Mouse (Mus musculus): Measurements from ENCODE around the gene Slc16a13.
A peak's percentile ranks its signal among the peaks of the same experiment; 100 is the strongest.

Slc16a13 gene

DNA sequence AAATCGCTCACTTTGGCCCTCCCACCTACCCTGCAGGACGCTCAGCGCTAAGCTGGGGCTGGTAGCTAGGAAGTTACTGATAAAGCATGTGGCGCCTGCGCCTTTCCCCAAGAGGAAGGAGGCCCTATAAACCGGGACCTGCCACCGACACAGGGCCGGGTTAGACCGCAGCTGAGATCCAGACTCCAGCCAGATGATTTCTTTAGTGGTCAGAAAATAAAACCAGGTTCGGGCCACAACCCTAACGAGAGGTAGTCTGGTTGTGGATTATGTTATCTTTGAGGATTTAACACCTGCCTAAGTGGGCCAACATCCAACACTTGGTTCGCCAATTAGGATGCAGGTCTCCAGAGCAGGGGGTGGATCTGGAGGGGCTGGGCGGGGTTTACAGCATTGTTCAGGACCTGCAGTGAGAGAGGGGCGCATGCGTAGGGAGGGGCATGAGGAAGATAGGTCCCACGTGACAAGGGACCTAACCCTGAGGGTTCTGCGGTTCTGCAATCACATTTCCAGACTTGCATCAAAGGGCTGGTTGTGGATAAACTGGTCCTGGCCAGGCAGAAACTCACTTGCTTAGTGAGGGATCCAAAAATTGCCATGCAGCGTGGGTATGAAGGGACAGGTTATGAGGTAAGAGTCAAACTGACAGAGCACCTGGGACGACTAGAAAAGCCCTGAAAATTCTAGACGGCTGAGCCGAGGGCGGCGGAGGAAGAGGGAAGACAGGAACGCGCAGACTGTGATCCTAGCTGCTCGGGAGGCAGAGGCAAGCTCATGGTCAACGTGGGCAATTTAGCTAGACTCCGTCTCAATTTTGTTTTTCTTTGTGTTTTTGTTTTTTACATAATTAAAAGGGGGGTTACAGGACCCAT is at the start of gene Slc16a13:
TSS of gene Slc16a13 (minus strand) at position 334 of the 872 bp plus-strand sequence.
- peak; percentile 94 to 97 for DNase-seq

DNA sequence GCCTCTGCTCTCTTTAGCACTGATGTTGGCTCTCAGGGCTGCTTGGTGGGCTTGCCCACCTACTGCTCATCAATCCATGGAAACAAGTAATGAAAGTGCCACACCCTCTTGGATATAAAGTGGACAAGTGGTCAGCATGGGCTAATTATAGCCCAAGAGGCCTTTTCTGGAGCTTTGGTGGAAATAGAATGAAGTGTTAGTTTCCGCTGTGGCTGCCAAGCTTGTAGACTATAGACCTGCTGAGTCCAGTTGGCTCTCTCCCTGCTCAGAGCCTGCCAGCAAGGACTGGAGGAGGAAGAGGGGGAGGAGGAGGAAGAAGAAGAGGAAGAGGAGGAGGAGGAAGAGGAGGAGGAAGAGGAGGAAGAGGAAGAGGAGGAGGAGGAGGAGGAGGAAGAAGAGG is 45.5 kb upstream of the Slc16a13 start:
- DNase-seq, result no peak

DNA sequence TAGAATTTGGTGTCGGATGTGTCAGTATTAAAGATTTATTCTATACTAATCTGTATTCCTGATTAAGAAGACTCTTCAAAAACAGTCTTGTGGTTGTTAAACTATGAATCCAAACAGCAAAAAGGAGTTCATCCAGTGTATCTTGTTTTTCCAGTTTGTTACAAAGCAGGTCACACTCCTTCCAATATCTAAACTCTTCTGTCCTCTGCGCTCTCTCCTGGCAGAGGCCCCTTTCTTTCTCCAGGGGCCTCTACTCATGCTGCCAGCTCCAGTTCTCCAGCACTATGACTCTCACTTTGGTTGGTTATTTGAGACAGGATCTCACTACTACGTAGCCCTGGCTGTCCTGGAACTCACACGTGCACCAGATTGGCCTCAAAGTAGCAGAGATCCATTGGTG is 45.0 kb upstream of the Slc16a13 start:
- DNase-seq, result no peak

DNA sequence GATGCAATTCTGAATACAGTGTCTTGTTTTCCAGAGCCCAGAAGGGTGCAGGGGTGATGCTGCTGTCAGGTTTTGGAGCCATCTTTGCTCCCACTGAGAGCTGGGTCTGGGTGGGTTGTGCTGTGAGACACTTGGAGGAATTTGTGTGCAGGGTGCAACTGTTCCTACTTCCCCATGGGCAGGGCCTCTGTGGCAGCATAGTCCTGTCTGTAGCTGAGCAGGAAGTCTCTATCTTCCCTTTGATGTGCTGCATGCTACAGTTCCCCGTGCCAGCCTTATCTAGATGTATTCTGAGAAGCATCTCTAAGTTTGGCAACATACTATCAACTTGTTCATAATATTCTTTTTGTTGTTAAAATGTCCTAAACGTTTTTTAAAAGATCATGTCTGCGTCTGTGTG is 44.4 kb upstream of the Slc16a13 start:
- DNase-seq, result no peak

DNA sequence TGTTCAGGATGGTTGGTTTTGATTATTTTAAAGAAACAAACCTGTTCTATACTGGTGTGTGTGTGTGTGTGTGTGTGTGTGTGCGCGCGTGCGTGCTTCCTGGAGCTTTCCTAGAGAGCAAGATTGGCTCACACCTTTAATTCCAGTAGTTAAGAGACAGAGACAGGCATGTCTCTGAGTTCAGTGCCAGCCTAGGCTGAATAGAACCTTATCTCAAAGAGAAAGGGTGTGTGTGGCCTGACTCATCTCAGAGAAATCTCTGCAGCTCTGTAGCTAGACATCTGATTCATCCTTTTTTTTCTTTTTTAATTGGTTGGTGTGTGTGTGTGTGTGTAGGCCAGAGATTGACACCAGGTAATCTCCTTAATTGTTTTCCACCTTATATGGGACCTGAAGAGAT is 38.2 kb upstream of the Slc16a13 start:
- DNase-seq, result no peak

DNA sequence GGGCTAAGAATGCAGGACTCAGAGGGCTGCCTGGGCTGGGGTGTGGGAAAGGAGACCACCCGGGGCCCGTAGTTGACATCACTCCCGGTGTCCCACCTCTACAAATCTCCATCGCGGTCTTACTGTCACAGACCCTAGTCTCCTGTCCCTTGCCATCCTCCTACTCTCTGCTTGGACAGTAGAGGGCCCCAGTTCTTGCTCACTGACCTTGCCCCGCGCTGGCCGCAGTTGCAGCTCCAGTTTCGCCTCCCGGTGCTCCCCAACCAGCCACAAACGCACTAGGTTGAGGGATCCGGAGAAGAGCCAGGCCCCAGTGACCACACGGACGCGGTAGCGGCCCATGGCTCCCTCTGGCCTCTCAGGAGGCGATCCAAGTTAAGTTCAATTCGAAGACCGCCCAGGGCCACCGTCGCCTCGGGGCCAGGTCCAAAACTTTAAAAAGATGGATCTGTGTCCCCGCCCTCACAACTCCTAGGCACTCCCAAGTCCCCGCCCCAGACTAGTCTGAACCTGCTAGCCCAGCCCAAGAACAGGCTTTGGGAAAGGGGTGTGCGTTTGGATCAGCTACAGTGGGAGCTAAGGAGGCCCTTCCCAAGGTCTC is 34.2 kb upstream of the Slc16a13 start, which contains the start of gene Alox12:
TSS of gene Alox12 (minus strand) at position 423 of the 601 bp plus-strand sequence.
- DNase-seq, result peak; percentile 62 to 73

DNA sequence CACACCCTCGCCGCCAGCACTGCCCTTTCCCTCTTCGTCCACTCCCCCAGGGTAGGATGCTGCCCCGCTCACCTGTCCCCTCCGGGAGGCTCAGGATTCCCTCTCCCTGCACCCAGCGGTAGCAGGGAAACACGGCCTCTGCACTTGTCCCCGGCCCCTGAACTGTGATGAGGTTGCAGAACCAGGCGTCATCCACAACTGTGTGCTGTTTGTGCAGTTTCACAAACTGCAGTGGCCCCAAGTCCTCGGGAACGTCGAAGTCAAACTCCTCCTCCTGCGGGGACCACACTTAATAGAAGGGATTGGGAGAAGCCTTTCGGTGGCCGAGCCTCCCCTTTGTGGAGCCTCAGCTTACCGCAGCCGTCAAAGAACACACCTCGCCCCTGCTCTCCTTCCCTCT is 33.5 kb upstream of the Slc16a13 start:
- DNase-seq, result peak in 1 of 2 experiments; percentile 22

DNA sequence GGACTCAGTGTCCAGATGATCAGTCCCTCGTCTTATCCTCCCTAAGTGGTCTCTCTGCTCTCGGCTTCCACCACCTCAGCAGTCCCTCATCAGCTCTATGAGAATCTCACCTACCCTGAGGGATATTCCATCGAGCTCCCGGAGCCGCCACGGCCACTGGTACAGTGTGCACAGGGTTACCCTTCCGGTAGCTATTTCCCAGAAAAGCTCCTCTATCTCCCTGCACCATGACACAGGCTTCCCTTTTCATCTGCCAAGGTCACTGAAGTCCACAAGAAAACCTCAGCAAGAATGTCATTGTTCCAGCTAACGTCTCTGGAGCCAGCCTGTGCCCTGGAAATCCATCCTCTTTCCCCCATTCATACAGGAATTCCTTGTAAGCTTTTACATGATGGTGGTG is 31.0 kb upstream of the Slc16a13 start:
- DNase-seq, result no peak

DNA sequence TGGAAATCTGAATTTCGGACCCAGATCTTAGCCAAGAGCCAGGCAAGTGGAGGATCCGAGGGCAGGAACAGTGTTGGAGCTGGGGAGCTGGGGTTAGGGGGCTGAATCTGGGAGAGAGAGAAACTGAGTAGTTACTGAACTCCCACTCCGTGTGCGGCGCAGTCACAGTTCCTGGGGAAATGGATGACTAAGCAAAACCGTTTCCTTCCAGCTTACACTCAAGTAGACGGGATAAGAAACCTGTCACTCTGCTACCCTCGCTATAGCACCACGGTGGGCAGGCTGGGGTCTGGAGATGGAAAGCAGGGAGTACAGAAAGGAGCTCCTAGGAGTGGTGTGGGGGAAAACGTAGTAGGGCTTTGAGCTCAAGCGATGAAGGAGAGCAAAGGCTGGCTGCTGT is 29.3 kb upstream of the Slc16a13 start:
- no peak for DNase-seq

DNA sequence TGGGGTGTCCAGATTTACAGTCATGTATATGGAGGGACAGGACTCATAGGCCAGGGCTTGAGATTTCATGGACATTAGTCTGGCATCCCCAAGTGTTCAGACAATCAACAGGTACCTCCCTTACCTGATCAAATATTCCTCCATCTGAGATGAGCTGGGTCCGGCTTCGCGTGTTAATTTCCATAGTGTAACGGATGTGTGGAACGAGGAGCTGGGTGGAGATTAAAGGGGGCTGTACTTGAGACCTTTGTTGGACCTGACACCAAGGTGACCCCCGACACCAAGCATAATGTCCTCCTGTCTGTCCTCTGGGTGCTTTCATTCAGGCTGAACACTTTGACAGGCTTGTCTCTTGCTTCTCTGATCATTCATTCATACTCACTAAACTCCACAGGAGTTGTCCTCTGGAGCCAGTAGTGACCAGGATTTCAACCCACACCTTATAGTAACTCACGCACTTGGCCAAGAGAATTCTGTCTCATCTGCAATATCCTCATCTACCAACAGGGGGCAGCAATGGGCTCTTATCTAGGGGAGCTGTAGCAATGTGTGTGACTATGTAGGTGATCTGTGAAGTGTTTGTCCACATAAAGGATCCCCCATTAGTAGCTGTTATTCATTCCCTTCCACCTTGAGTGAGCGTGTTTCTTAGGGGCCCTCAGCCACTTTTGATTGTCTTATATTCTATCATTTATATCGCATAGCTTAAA is 26.4 kb upstream of the Slc16a13 start:
- peak; percentile 73 to 74 for DNase-seq

DNA sequence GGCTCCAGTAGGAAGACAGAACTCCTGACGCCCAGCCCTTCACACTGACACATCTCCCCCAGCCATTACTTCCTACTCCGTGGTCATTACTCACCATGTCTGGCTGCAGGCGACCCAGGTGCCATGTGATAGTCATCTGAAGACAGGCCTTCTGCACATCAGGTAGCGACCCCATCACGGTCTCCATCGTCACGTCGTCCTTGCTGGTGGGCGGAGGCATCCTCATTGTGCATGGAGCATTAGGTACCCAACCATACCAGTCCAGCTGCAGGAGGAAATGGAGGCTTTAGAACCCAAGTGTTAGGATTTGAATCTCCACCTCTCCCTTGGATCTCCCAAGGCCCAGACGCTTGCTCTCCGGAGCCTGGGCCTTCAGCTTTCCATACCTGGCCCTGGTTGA is 21.7 kb upstream of the Slc16a13 start:
- DNase-seq, result no peak

DNA sequence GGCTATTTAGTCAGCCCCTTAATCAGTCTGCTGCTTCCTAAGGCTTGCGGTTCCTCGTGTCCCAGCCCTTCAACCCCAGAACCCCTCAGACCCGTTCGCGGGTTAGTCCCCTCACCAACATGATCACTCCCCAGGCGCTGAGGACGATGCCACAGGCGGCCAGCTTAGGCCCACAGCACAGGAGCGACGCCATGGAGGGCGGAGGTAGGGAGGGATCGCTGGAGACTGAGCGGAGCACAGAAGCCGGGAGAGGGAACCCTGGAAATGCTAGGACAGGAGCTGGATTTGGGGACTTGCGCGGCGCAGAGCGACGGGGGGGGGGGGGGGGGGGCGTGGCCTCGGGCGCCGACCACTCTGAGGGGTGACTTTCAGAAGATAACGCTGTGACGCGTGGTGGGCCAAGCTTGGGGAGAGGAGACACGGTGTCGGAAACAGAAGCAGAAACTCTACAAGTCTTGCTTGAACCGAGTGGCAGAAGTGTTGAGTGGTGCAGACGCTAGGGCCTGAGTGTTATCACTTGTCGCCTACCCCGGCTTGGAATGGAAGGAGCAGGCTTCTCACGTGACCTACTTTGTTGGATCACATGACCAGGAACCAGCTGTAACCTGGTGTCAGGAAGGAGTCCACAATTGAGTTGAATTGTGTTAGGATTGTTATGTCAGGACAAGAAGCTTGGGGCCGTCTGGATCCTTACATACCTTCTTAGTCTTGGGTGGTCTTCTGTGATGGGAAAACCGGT is 18.8 kb upstream of the Slc16a13 start, which contains the start of the genes Gm21988 and Rnasek:
TSS of gene Gm21988 (minus strand) at position 290 of the 739 bp plus-strand sequence.
TSS of gene Rnasek (minus strand) at position 302 of the 739 bp plus-strand sequence.
- peak; percentile 76 to 88 for DNase-seq

DNA sequence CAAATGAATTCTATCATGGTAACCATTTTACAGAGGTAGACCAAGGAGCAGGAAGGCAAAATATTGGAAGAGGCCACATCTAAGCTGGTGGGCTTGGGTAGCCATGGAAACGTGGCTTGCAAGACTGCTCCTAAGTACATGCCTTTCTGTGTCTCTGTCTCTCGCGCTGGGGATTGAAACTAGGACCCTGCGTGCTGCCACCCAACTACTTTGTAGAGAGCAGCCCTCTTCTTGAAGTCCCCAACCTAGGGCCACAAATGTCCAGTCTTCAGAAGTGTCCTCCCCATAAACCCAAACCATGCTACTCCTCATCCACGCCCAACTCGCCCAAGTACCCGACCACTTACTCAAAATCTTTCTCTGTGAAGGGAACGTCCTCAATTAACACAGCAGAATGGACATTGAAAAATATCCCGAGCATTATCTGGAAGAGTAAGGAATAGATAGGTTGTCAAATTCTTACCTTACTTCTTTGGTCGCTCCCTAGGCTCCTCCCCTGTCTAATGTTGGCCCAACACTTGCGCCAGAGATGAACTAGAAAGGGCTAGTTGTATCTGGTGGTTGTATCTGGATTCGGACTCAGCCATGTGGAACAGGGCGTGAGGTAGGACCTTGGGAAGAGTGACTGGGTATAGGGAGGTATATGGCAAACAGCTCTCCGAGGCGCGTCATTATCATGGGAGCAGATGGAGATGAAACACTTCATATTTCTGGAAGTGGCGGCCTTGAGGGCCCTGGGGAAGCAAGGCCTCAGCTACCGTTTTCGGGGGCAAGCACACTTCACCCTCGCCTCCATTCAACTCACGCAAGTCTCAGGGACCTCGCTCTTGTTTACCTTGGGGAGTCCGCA is 18.0 kb upstream of the Slc16a13 start:
- DNase-seq, result peak; percentile 32 to 49

DNA sequence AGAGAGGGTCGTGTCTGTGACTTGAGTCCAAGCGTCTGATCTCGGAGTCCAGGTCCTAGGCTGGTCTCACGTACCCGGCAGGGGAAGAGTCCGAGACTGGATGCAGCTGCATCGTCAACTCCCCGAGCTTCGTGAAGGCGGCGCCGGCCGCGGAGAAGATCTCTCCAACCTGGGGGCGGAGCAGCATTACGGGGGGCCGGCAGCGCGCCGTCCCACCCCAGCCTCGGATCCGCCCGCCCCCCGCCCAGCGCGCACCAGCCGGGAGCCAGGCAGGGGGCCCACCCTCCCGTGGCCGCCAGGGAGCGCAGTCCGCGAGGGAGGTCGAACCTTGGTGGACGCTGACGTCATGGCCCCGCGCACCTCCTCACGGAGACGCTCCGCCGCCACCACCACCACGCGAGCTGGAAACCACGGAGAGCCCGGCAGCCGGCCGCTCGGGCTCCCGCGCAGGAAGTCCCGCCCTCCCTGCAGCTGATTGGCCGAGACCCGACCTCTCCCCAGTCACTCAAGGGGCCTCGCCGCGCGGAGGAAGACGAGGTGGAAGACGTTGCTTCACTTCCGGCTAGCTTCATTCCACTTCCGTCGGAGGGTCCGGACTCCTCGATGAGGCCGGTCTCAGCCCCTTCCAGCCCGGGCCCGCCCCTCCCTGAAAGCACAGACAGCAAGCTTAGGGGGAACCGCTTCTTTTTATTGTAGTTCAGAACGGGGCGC is 16.7 kb upstream of the Slc16a13 start, which contains the start of gene 0610010K14Rik:
TSS of gene 0610010K14Rik (minus strand) at position 458 of the 711 bp plus-strand sequence.
- DNase-seq, result peak; percentile 99

DNA sequence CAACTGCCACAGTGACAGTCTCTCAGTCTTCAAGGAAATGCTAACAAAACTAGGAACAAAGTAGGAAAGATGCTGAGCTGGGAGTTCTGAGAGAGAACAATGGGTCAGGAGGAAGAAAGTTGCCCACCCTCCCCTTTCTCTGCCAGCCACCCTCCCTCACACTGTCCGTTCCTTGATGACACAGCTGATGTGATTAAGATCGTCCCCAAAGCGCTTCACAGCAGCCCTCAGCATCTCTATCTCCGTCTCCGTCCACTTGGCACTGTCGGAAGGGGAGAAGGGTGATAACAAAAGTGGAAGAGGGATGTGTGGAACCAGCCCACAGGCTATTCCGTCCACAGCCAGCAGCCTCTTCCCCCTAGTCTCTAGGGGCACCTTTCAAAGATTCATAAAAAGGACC is 15.9 kb upstream of the Slc16a13 start:
- no peak for DNase-seq

DNA sequence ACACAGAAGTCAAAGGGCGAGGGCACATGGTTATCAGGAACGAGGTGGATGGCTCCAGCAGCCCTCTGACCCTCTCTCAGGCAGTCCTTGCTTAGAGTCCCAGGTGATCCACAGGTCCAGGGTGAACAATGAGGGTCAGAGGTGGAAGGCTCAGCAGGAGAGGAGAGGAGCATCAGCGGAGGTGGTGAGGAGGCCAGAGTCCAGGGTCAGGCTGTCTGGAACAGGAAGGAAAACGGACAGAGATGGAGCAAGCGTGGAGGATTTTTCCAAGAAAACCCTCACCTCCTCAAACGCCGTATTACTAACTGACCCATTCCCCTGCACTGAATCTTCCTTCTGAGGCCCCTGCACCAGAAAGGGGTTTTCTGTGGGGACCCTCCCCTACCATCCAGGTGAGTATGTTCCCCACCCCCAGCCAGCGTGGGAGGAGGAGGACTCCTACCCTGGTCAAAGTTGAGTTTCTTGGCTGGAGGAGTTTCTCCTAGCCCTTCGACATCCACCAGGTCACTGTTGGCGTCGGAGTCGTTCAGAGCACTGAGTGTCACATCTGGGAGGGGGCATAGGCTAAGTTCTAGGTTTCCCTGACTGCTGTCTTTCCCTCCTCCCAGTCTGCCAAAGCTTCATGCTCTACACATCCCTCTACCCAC is 14.5 kb upstream of the Slc16a13 start:
- DNase-seq, result no peak

DNA sequence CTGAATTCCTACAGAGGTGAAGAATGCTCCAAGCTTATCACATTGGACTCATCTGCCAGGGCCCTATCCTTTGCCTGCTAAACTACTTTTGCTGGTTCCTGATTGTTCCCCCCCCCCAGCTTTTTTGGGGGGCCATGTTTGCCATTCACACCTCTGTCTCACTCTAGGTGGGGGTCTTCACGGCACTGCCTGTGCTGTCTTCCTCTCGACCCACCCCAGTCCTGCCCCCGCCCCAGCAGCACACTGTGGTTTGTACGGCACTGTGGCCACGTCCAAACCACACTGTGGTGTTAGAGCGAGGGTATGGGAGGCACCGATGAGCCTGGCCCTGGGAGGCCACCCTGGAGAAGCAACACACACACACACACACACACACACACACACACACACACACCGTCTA is 13.6 kb upstream of the Slc16a13 start:
- DNase-seq, result no peak

DNA sequence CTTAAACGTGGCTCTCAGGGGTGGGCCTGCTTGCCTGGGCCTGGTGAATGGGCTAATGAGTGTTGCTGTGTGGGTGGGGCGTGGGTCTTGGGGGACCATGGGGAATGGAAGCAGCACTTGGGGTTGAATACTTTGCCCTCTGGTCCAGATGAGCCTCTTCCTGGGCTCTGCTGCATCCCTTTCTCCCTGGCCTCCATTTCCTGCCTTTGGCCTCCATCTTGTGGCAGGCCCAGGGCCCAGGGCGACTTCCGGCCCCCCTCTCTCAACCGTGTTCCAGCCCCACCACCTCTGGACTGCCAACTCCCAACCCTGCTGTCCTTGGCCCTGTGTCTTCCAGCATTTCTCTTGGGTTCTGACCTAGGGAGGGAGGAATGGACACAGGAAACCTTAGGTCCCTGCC is 13.2 kb upstream of the Slc16a13 start:
- DNase-seq, result peak; percentile 29 to 47

DNA sequence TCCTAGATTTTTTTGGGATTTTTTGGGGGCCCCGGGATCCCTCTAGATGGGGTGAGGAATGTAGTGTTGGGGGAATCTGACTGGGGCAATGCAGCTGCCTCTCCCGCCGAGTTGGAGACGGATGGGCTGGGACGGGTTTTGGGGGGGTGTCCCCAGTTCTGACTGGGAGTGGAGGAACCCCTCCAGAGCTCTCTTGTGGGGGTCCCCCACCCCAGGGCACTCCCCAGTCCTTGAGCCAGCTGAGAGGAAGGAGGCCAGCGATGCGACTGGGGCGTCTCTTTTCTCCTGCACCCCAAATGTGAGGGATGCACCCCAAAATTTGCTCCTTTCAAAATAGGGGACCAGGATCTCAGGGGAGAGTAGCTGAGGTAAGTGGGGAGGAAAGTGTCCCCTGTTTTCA is 12.2 kb upstream of the Slc16a13 start:
- DNase-seq, result peak; percentile 44 to 62

DNA sequence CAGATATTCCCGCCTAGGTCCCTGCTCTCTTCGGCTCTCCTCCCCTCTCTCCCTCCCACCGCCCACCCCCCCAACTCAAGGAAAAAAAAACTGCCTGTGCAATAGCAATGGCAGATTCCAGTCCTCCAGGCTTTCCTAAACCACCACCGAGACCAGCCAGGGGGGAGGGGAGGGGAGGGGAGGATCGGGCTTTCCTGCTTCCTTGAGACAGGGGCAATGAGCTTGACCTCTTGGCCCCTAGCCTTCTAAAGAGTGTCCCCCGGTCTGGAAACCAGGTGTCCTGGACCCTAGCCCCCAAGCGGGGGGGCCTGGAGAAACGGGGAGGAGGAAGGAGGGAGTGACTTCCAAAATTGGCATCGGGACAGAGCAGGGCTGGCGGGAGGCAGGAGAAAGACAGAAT is 11.7 kb upstream of the Slc16a13 start:
- DNase-seq, result peak; percentile 73 to 83
